27 mouse cellular contexts compared by ENCODE assay signal in the genomic region with DNA sequence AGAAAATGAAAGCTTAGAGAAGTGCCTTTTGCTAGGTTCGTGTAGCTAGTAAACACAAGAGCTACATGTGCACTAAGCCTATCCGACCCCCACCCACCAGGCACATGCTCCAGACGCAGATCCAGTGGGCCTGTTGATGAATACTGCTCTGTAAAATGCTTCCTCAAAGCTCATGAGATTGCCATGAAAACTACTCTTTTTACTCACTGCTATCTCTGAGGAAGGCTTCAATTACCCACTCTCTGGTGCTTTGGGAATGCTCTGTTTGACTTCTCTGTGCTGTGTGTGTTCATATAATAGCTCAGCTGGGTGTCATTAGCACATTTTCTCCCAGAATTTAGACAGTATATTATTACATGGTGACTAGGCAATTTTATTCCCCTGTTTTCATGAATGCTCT.
DNase-seq lines count a peak whose midpoint lies in the region; ATAC-seq and TF ChIP-seq lines count a peak whose summit lies in the region.
"Had no signal": no experiment of that assay in that cellular context is flagged by ENCODE, and none has a peak within 500 bp of the region (broad histone marks: within the 10 kb centered on the region; RNA-seq: fewer than 3 reads in every experiment).

No protein-coding gene starts in this region.

- H3K27me3 ChIP-seq in forebrain, embryonic 13.5 days = no peaks in the 10 kb centered on the region
- 0 out of 2 replicates have a peak, but pooled peaks cover 3% of the 10 kb centered on the region for H3K27me3 ChIP-seq in forebrain, embryonic 12.5 days
- H3K27me3 ChIP-seq in forebrain, embryonic 16.5 days (replicated peaks; ENCODE audit: control insufficient read depth, insufficient read depth, low read length) = no peaks in the 10 kb centered on the region
- no peaks in the 10 kb centered on the region for H3K27me3 ChIP-seq in neural tube, embryonic 14.5 days (ENCODE audit: control insufficient read depth, insufficient read depth, low read length)
- H3K27me3 ChIP-seq: embryonic facial prominence, embryonic 12.5 days; heart, embryonic 13.5 days; lung, embryonic 15.5 days; stomach, embryonic 15.5 days had no signal

- WGBS in forebrain, embryonic 13.5 days = 51% methylated on average over 3 of the region's 3 CpGs
- WGBS in forebrain, embryonic 12.5 days = 53% methylated on average over 3 of the region's 3 CpGs
- WGBS in forebrain, embryonic 16.5 days = 51% methylated on average over 3 of the region's 3 CpGs
- WGBS in neural tube, embryonic 14.5 days = 56% methylated on average over 3 of the region's 3 CpGs

- H3K36me3 ChIP-seq in forebrain, embryonic 13.5 days (ENCODE audit: poor library complexity, severe bottlenecking) = no peaks in the 10 kb centered on the region
- no peaks in the 10 kb centered on the region for H3K36me3 ChIP-seq in forebrain, embryonic 12.5 days (replicated peaks)
- H3K36me3 ChIP-seq in forebrain, embryonic 16.5 days (ENCODE audit: control insufficient read depth, insufficient read depth) = no peaks in the 10 kb centered on the region
- no peaks in the 10 kb centered on the region for H3K36me3 ChIP-seq in neural tube, embryonic 14.5 days (ENCODE audit: control insufficient read depth, insufficient read depth, low read length)
- H3K36me3 ChIP-seq: embryonic facial prominence, embryonic 12.5 days; G1E; heart, embryonic 13.5 days; lung, embryonic 15.5 days; midbrain, embryonic 10.5 days; stomach, embryonic 15.5 days had no signal

- DNase-seq in layer of hippocampus, adult 2 months (ENCODE audit: low spot score in 2 of 2) = no peak
- no peak for DNase-seq in layer of hippocampus, postnatal 25 days (ENCODE audit: extremely low spot score in 1 of 2, low spot score in 1 of 2)
- DNase-seq in kidney, adult 8-10 months = no peak
- DNase-seq in embryo, embryonic 11 days = no peak
- DNase-seq: adrenal gland, postnatal 10 days; cerebellum, adult 2 months; cerebellum, postnatal 14 days; gastrocnemius, postnatal 10 days; heart, postnatal 10 days; kidney, adult 9 months; kidney, postnatal 36 days; layer of hippocampus, postnatal 36 days; left cerebral cortex, postnatal 4 days; right cerebral cortex, postnatal 25 days had no signal

- H3K4me2 ChIP-seq in forebrain, embryonic 13.5 days = no peak overlapping the region
- no peak overlapping the region for H3K4me2 ChIP-seq in forebrain, embryonic 12.5 days
- H3K4me2 ChIP-seq in forebrain, embryonic 16.5 days (ENCODE audit: low read length) = no peak overlapping the region
- no peak overlapping the region for H3K4me2 ChIP-seq in neural tube, embryonic 14.5 days (ENCODE audit: low read depth, low read length)
- H3K4me2 ChIP-seq: embryonic facial prominence, embryonic 12.5 days; heart, embryonic 13.5 days; liver, embryonic 11.5 days; lung, embryonic 15.5 days; stomach, embryonic 15.5 days had no signal

- no peaks in the 10 kb centered on the region for H3K4me1 ChIP-seq in forebrain, embryonic 13.5 days
- peaks cover 4% of the 10 kb centered on the region; the same call in 1 of the 2 replicates for H3K4me1 ChIP-seq in forebrain, embryonic 12.5 days
- H3K4me1 ChIP-seq in forebrain, embryonic 16.5 days (replicated peaks; ENCODE audit: control insufficient read depth, insufficient read depth, low read length) = 0 out of 2 replicates have a peak, but pooled peaks cover 2% of the 10 kb centered on the region
- H3K4me1 ChIP-seq in neural tube, embryonic 14.5 days (ENCODE audit: control insufficient read depth, insufficient read depth, low read length) = no peaks in the 10 kb centered on the region
- H3K4me1 ChIP-seq: embryonic facial prominence, embryonic 12.5 days; heart, embryonic 13.5 days; lung, embryonic 15.5 days; stomach, embryonic 15.5 days had no signal

- no peaks in the 10 kb centered on the region for H3K9me3 ChIP-seq in forebrain, embryonic 13.5 days (replicated peaks)
- H3K9me3 ChIP-seq in forebrain, embryonic 12.5 days = no peaks in the 10 kb centered on the region
- H3K9me3 ChIP-seq in forebrain, embryonic 16.5 days (ENCODE audit: control insufficient read depth, low read length) = no peaks in the 10 kb centered on the region
- H3K9me3 ChIP-seq in neural tube, embryonic 14.5 days (ENCODE audit: control insufficient read depth, low read length) = no peaks in the 10 kb centered on the region
- H3K9me3 ChIP-seq: embryonic facial prominence, embryonic 12.5 days; heart, embryonic 13.5 days; lung, embryonic 15.5 days; midbrain, embryonic 10.5 days; stomach, embryonic 15.5 days had no signal

- TF ChIP-seq CTCF in layer of hippocampus, adult 2 months (conservative IDR thresholded peaks at IDR 0.05) = no peak

- H3K27ac ChIP-seq in forebrain, embryonic 13.5 days = no peak overlapping the region
- no peak overlapping the region for H3K27ac ChIP-seq in forebrain, embryonic 12.5 days
- H3K27ac ChIP-seq in layer of hippocampus, adult 2 months = peak overlapping the region; percentile 6; the same call in 1 of the 2 replicates
- H3K27ac ChIP-seq in forebrain, embryonic 16.5 days (ENCODE audit: low read length) = no peak overlapping the region
- no peak overlapping the region for H3K27ac ChIP-seq in neural tube, embryonic 14.5 days (ENCODE audit: low read depth, low read length)
- H3K27ac ChIP-seq: embryonic facial prominence, embryonic 12.5 days; heart, embryonic 13.5 days; lung, embryonic 15.5 days; midbrain, embryonic 10.5 days; stomach, embryonic 15.5 days had no signal

- ATAC-seq in forebrain, embryonic 13.5 days = peak; percentile 72
- no peak for ATAC-seq in forebrain, embryonic 12.5 days (ENCODE audit: low FRiP score)
- peak; percentile 84 for ATAC-seq in forebrain, embryonic 16.5 days
- ATAC-seq in neural tube, embryonic 14.5 days (ENCODE audit: low read depth) = peak; percentile 83; the same call in 1 of the 2 replicates
- ATAC-seq: intestine, embryonic 16.5 days; midbrain, embryonic 16.5 days had no signal

- no peak overlapping the region for H3K4me3 ChIP-seq in forebrain, embryonic 13.5 days
- H3K4me3 ChIP-seq in forebrain, embryonic 12.5 days (replicated peaks) = no peak overlapping the region
- no peak overlapping the region for H3K4me3 ChIP-seq in layer of hippocampus, adult 2 months
- H3K4me3 ChIP-seq in forebrain, embryonic 16.5 days (replicated peaks; ENCODE audit: low read length) = no peak overlapping the region
- H3K4me3 ChIP-seq in neural tube, embryonic 14.5 days (ENCODE audit: low read depth, low read length) = no peak overlapping the region
- H3K4me3 ChIP-seq: embryonic facial prominence, embryonic 12.5 days; heart, embryonic 13.5 days; lung, embryonic 15.5 days; midbrain, embryonic 10.5 days; stomach, embryonic 15.5 days had no signal

- H3K9ac ChIP-seq in forebrain, embryonic 13.5 days = no peak overlapping the region
- H3K9ac ChIP-seq in forebrain, embryonic 12.5 days = no peak overlapping the region
- no peak overlapping the region for H3K9ac ChIP-seq in forebrain, embryonic 16.5 days (replicated peaks; ENCODE audit: low read depth, low read length)
- H3K9ac ChIP-seq in neural tube, embryonic 14.5 days (replicated peaks; ENCODE audit: low read depth, low read length) = no peak overlapping the region
- H3K9ac ChIP-seq: embryonic facial prominence, embryonic 12.5 days; heart, embryonic 13.5 days; lung, embryonic 15.5 days; stomach, embryonic 15.5 days had no signal
